Mouse (Mus musculus): ENCODE results near the gene Hbb-y. TPM values are rescaled to one million over a fixed set of nuclear protein-coding genes. Genes with fewer than 3 reads are reported as not detected.
"Not testable (repeated sequence)": the region's sequence is repeated elsewhere in the genome, so short reads cannot be mapped to it uniquely, and the experiment has no call there.

The Hbb-y gene
- polyA plus RNA-seq, 1 experiment from 2014 or later, result 391 TPM

DNA sequence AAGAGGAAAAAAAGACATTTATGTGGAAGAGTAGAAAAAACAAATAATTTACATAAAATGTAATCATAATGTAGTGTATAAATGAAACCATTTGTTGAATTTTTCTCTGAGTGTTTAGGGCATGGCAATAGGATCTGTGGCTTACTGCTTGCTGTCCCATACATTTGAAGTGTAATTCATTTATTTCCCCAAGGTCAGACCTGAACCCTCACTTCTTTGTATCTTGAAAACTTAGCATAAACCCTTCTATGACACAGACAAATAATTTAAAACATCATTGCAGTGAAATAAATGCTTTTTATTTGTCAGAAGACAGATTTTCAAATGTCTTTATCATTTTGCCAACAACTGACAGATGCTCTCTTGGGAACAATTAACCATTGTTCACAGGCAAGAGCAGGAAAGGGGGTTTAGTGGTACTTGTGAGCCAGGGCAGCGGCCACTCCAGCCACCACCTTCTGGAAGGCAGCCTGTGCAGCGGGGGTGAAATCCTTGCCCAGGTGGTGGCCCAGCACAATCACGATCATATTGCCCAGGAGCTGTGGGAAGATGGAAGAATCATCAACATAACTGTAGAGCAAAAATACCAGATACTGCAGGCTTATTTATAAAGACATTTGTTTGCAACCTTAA, 26.6 kb downstream of the Hbb-y start:
- H3K36me3 ChIP-seq (ENCODE audit: control insufficient read depth, insufficient read depth, low read length), result no peaks in the 10 kb centered on the region
- ATAC-seq (ENCODE audit: low read depth), result no peak
- 54% methylated on average over 3 of the region's 3 CpGs for WGBS
- H3K4me1 ChIP-seq (ENCODE audit: control insufficient read depth, insufficient read depth, low read length), result no peaks in the 10 kb centered on the region
- no peak overlapping the region for H3K27ac ChIP-seq (replicated peaks; ENCODE audit: low read depth, low read length)
- no peaks in the 10 kb centered on the region for H3K27me3 ChIP-seq (replicated peaks; ENCODE audit: control insufficient read depth, insufficient read depth, low read length)
- no peak for DNase-seq (ENCODE audit: low spot score)
- H3K9me3 ChIP-seq (ENCODE audit: control insufficient read depth, low read length), result no peaks in the 10 kb centered on the region
- H3K4me2 ChIP-seq (ENCODE audit: low read depth, low read length), result no peak overlapping the region
- H3K9ac ChIP-seq (ENCODE audit: low read depth, low read length), result no peak overlapping the region
- no peak overlapping the region for H3K4me3 ChIP-seq (ENCODE audit: low read depth, low read length)

DNA sequence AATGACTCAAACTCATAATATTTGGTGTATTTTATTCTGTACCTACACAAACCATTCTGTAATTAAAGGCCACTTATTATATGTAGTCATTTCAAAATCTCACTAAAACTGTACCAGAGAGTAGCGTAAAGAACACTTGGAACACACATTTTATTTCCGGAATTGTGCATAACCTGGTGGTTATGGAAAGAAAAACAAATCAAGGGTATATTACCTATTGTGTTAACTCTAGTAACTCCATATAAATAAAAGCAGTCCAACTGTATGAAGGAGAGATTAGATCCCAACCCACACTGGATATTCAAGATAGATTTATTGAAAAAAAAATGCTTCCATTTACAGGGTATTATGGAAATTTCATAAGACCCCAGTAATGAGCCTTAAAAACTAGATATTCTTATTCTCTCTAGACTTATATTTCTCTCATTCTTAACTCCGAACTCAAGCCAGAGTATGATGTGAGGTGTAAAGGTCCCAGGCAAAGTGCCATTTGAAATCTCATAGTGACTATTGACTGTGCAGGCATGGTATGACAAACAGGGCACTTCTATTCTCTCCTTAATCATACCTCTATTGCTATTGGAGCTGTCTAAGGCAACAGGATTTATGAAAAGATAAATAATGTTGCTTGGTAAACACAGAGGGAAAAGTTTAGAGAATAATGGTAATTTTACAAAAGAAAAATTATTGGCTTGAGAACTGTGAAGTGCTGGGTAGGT, 27.3 kb downstream of the Hbb-y start:
- Histone ChIP-seq H3K4me1 (ENCODE audit: control insufficient read depth, insufficient read depth, low read length) (no peaks in the 10 kb centered on the region), H3K9me3 (ENCODE audit: control insufficient read depth, low read length) (no peaks in the 10 kb centered on the region), H3K27ac (replicated peaks; ENCODE audit: low read depth, low read length) (no peak overlapping the region), H3K36me3 (ENCODE audit: control insufficient read depth, insufficient read depth, low read length) (no peaks in the 10 kb centered on the region), H3K4me2 (ENCODE audit: low read depth, low read length) (no peak overlapping the region), H3K9ac (ENCODE audit: low read depth, low read length) (no peak overlapping the region), H3K4me3 (ENCODE audit: low read depth, low read length) (no peak overlapping the region), H3K27me3 (replicated peaks; ENCODE audit: control insufficient read depth, insufficient read depth, low read length) (no peaks in the 10 kb centered on the region)
- DNase-seq (ENCODE audit: low spot score) (no peak), ATAC-seq (ENCODE audit: low read depth) (no peak)
- 85% methylated on average over 3 of the region's 3 CpGs for WGBS

DNA sequence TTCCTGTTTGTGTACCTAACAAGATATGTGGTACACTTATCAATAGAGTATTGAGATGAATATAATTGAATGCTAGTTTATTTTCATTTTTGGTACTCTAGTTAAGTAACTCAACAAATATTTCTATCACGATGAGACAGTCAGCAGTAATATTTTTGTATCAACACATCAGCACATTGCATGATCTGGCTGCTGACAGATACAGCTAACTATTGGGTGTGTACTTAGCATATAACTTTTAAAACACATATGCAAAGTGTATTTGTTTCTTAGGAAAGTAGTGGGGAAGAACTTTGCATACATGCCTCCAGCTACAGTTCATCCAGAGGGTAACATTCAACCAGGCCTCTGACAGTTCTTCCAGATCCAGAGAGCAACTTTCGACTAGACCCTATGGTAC, 28.4 kb downstream of the Hbb-y start:
- H3K27me3 ChIP-seq (replicated peaks; ENCODE audit: control insufficient read depth, insufficient read depth, low read length), result no peaks in the 10 kb centered on the region
- no peaks in the 10 kb centered on the region for H3K4me1 ChIP-seq (ENCODE audit: control insufficient read depth, insufficient read depth, low read length)
- no peak overlapping the region for H3K27ac ChIP-seq (replicated peaks; ENCODE audit: low read depth, low read length)
- no peaks in the 10 kb centered on the region for H3K9me3 ChIP-seq (ENCODE audit: control insufficient read depth, low read length)
- WGBS, result 82% methylated on average over 2 of the region's 2 CpGs
- H3K4me2 ChIP-seq (ENCODE audit: low read depth, low read length), result no peak overlapping the region
- no peak overlapping the region for H3K4me3 ChIP-seq (ENCODE audit: low read depth, low read length)
- DNase-seq (ENCODE audit: low spot score), result no peak
- no peak for ATAC-seq (ENCODE audit: low read depth)
- no peak overlapping the region for H3K9ac ChIP-seq (ENCODE audit: low read depth, low read length)
- H3K36me3 ChIP-seq (ENCODE audit: control insufficient read depth, insufficient read depth, low read length), result no peaks in the 10 kb centered on the region

DNA sequence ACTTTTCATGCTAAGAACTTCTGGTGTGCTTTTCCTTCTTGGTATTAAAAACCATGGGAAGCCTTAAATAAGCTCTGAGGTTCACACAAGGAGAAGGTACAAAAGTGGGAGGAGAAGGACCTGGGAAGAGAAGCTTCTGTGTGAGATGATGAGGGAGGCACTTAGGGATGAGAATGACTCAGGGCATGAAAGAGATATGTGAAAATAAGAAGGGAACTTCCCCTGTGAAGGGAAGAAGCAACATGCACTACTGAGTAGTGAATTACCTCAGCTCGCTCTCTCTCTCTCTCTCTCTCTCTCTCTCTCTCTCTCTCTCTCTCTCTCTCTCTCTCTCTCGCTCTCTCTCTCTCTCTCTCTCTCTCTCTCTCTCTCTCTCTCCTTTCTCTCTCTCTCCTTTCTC, 37.9 kb downstream of the Hbb-y start:
- no CpG with 5 or more reads among the region's 2 CpGs for WGBS
- ATAC-seq (ENCODE audit: low read depth); H3K4me3 ChIP-seq (ENCODE audit: low read depth, low read length); H3K4me1 ChIP-seq (ENCODE audit: control insufficient read depth, insufficient read depth, low read length); H3K27ac ChIP-seq (replicated peaks; ENCODE audit: low read depth, low read length); H3K27me3 ChIP-seq (replicated peaks; ENCODE audit: control insufficient read depth, insufficient read depth, low read length); H3K9me3 ChIP-seq (ENCODE audit: control insufficient read depth, low read length); DNase-seq (ENCODE audit: low spot score); H3K36me3 ChIP-seq (ENCODE audit: control insufficient read depth, insufficient read depth, low read length); H3K4me2 ChIP-seq (ENCODE audit: low read depth, low read length); H3K9ac ChIP-seq (ENCODE audit: low read depth, low read length): not testable (repeated sequence)

DNA sequence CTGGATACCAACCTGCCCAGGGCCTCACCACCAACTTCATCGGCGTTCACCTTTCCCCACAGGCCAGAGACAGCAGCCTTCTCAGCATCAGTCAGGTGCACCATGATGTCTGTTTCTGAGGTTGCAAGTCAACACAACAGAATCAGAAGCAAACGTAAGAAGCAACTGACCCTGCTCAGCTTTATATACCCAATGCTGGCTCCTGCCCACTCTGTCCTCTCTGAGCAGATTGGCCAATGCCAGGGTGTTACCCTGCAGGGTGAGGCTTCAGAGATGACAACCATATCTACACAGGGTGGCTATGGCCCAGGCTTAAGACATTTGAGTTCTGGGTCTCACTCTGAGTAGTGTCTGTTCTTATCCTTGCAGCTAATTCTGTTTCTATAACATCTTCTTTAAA, 39.2 kb downstream of the Hbb-y start, which contains the start of gene Hbb-bt:
Hbb-bt (minus strand) TSS at position 231 of the 400 bp plus-strand sequence.
- Histone ChIP-seq H3K27ac (replicated peaks; ENCODE audit: low read depth, low read length) (no peak within 1 kb of the TSS), H3K27me3 (replicated peaks; ENCODE audit: control insufficient read depth, insufficient read depth, low read length) (no peaks in the 10 kb centered on the region), H3K4me3 (ENCODE audit: low read depth, low read length) (no peak within 1 kb of the TSS), H3K9me3 (ENCODE audit: control insufficient read depth, low read length) (no peaks in the 10 kb centered on the region), H3K4me2 (ENCODE audit: low read depth, low read length) (no peak within 1 kb of the TSS), H3K4me1 (ENCODE audit: control insufficient read depth, insufficient read depth, low read length) (no peaks in the 10 kb centered on the region), H3K36me3 (ENCODE audit: control insufficient read depth, insufficient read depth, low read length) (no peaks in the 10 kb centered on the region), H3K9ac (ENCODE audit: low read depth, low read length) (no peak within 1 kb of the TSS)
- ATAC-seq (ENCODE audit: low read depth), result no peak
- WGBS, result 79% methylated on average over 1 of the region's 3 CpGs
- no peak for DNase-seq (ENCODE audit: low spot score)

DNA sequence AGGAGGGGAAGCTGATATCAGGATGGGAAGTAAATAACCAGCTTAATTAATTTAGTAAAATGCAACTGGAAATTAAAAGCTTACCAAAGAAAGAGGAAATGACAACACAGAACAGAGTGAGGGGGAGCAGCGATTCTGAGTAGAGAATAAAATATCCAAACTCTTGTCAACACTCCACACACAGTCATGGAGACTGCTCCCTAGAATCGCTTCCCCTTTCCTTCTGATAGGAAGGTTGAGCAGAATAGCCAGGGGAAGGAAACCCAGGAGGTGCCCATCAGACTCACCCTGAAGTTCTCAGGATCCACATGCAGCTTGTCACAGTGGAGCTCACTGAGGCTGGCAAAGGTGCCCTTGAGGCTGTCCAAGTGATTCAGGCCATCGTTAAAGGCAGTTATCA, 39.9 kb downstream of the Hbb-y start:
- not testable (repeated sequence) for H3K36me3 ChIP-seq (ENCODE audit: control insufficient read depth, insufficient read depth, low read length); H3K4me1 ChIP-seq (ENCODE audit: control insufficient read depth, insufficient read depth, low read length); ATAC-seq (ENCODE audit: low read depth); H3K9me3 ChIP-seq (ENCODE audit: control insufficient read depth, low read length); H3K4me2 ChIP-seq (ENCODE audit: low read depth, low read length); H3K27me3 ChIP-seq (replicated peaks; ENCODE audit: control insufficient read depth, insufficient read depth, low read length); H3K4me3 ChIP-seq (ENCODE audit: low read depth, low read length); H3K27ac ChIP-seq (replicated peaks; ENCODE audit: low read depth, low read length); H3K9ac ChIP-seq (ENCODE audit: low read depth, low read length); DNase-seq (ENCODE audit: low spot score)
- no CpG with 5 or more reads among the region's 3 CpGs for WGBS

DNA sequence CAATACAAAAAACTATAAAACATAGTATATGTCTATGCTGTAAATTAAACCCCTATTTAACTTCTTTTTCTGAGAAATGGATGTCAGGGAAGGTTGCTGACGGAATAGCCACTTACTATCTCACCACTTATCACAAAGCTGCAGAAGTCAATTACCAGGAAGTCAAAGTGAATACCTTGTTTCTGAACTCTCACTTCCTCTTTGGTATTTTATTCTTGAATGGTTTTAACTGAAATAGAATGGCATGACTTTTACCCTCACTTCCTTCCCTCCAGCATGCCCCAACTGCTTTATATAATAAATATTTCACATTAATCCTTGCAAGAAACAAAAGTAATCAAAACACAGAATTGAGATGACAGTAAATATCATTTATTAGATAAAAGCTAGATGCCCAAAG, 40.8 kb downstream of the Hbb-y start:
- Histone ChIP-seq H3K36me3 (ENCODE audit: control insufficient read depth, insufficient read depth, low read length) (no peaks in the 10 kb centered on the region), H3K27ac (replicated peaks; ENCODE audit: low read depth, low read length) (no peak overlapping the region), H3K4me2 (ENCODE audit: low read depth, low read length) (no peak overlapping the region), H3K4me1 (ENCODE audit: control insufficient read depth, insufficient read depth, low read length) (no peaks in the 10 kb centered on the region), H3K4me3 (ENCODE audit: low read depth, low read length) (no peak overlapping the region), H3K27me3 (replicated peaks; ENCODE audit: control insufficient read depth, insufficient read depth, low read length) (no peaks in the 10 kb centered on the region), H3K9ac (ENCODE audit: low read depth, low read length) (no peak overlapping the region), H3K9me3 (ENCODE audit: control insufficient read depth, low read length) (no peaks in the 10 kb centered on the region)
- 60% methylated on average over 1 of the region's 1 CpGs for WGBS
- no peak for DNase-seq (ENCODE audit: low spot score)
- no peak for ATAC-seq (ENCODE audit: low read depth)

DNA sequence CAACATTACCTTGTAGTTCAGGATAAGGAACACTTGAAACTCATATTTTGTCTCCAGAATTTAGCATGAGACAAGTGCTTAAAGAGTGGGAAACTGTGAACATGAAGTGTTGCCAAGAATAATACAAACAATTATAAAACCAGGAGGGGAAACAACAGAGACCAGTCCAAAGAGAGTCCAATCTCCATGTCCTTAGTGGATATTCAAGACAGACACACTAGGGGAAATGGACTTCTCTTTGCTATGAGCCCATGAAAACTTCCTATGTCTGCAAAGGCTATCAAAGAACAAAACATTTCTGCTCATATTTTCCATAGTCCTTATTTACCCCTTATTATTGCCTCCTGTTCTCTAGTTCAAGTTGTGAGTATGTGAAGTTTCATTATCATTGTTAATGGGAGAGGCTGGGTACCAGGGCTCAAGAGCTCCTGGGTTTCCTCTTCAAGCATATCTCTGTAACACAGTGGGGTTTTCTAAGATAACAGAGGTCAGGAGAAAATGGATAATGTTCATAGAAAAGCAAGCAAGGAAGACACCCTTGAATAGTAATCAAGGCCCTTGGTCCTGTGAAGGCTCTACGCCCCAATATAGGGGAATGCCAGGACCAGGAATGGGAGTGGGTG, 41.7 kb downstream of the Hbb-y start:
- no peak overlapping the region for H3K4me3 ChIP-seq (ENCODE audit: low read depth, low read length)
- 93% methylated on average over 1 of the region's 1 CpGs for WGBS
- no peaks in the 10 kb centered on the region for H3K4me1 ChIP-seq (ENCODE audit: control insufficient read depth, insufficient read depth, low read length)
- H3K27ac ChIP-seq (replicated peaks; ENCODE audit: low read depth, low read length), result no peak overlapping the region
- H3K9ac ChIP-seq (ENCODE audit: low read depth, low read length), result no peak overlapping the region
- H3K36me3 ChIP-seq (ENCODE audit: control insufficient read depth, insufficient read depth, low read length), result no peaks in the 10 kb centered on the region
- ATAC-seq (ENCODE audit: low read depth) (no peak), DNase-seq (ENCODE audit: low spot score) (no peak)
- H3K4me2 ChIP-seq (ENCODE audit: low read depth, low read length), result no peak overlapping the region
- no peaks in the 10 kb centered on the region for H3K9me3 ChIP-seq (ENCODE audit: control insufficient read depth, low read length)
- no peaks in the 10 kb centered on the region for H3K27me3 ChIP-seq (replicated peaks; ENCODE audit: control insufficient read depth, insufficient read depth, low read length)
